Mouse (Mus musculus): ENCODE data around the gene Krtap3-2. TPM values are rescaled to one million over a fixed set of nuclear protein-coding genes. Genes with fewer than 3 reads are reported as not detected.
"Not testable (repeated sequence)": the region's sequence is repeated elsewhere in the genome, so short reads cannot be mapped to it uniquely, and the experiment has no call there.

The Krtap3-2 gene
- polyA plus RNA-seq (2015; fragmentation: Nextera tagmentation; extraction: Ambion mirVana), result not detected in 2 replicates

- H3K9me3 ChIP-seq (replicated peaks), result no peaks in the 10 kb centered on the region
- no peaks in the 10 kb centered on the region for H3K36me3 ChIP-seq (ENCODE audit: poor library complexity, severe bottlenecking)
- no peak within 1 kb of the TSS for H3K9ac ChIP-seq
- no peaks in the 10 kb centered on the region for H3K4me1 ChIP-seq
- WGBS, result 93% methylated on average over 2 of the region's 2 CpGs
- H3K4me2 ChIP-seq, result no peak within 1 kb of the TSS
- no peak within 1 kb of the TSS for H3K27ac ChIP-seq
- no peak within 1 kb of the TSS for H3K4me3 ChIP-seq
- 0 out of 2 replicates have a peak, but pooled peaks cover 7% of the 10 kb centered on the region for H3K27me3 ChIP-seq
- ATAC-seq, result no peak
These were observed at the start of gene Krtap3-2 for GRCm38 (mm10) chr11:99556753-99557152. Krtap3-2 (minus strand) TSS chr11:99556853.

- H3K9me3 ChIP-seq (replicated peaks); H3K4me1 ChIP-seq; H3K27me3 ChIP-seq; H3K4me3 ChIP-seq; ATAC-seq; H3K27ac ChIP-seq; H3K9ac ChIP-seq; H3K36me3 ChIP-seq (ENCODE audit: poor library complexity, severe bottlenecking); H3K4me2 ChIP-seq: not testable (repeated sequence)
- 71% methylated on average over 1 of the region's 1 CpGs for WGBS
These were observed 46.6 kb upstream of the Krtap3-2 start, which contains the start of gene Gm11938 for GRCm38 (mm10) chr11:99603208-99603607. Gm11938 (minus strand) TSS chr11:99603308.

- not testable (repeated sequence) for ATAC-seq; H3K9ac ChIP-seq; H3K9me3 ChIP-seq (replicated peaks); H3K27me3 ChIP-seq; H3K36me3 ChIP-seq (ENCODE audit: poor library complexity, severe bottlenecking); H3K4me3 ChIP-seq; H3K27ac ChIP-seq; H3K4me1 ChIP-seq; H3K4me2 ChIP-seq
- 76% methylated on average over 6 of the region's 6 CpGs for WGBS
These were observed 41.1 kb upstream of the Krtap3-2 start, which contains the start of gene Krtap9-3 for GRCm38 (mm10) chr11:99597742-99598141. Krtap9-3 (minus strand) TSS chr11:99598105.

- H3K27ac ChIP-seq, result no peak within 1 kb of the TSS
- no peaks in the 10 kb centered on the region for H3K4me1 ChIP-seq
- no peak within 1 kb of the TSS for H3K9ac ChIP-seq
- H3K4me2 ChIP-seq, result no peak within 1 kb of the TSS
- H3K4me3 ChIP-seq, result no peak within 1 kb of the TSS
- no peaks in the 10 kb centered on the region for H3K27me3 ChIP-seq
- no peaks in the 10 kb centered on the region for H3K9me3 ChIP-seq (replicated peaks)
- WGBS, result 90% methylated on average over 6 of the region's 6 CpGs
- ATAC-seq, result no peak
- H3K36me3 ChIP-seq (ENCODE audit: poor library complexity, severe bottlenecking), result no peaks in the 10 kb centered on the region
These were observed 34.3 kb upstream of the Krtap3-2 start, which contains the start of gene Krtap1-3 for GRCm38 (mm10) chr11:99590981-99591380. Krtap1-3 (minus strand) TSS chr11:99591339.

- no peaks in the 10 kb centered on the region for H3K27me3 ChIP-seq
- no peak overlapping the region for H3K4me2 ChIP-seq
- 85% methylated on average over 7 of the region's 7 CpGs for whole genome bisulfite sequencing
- H3K9ac ChIP-seq, result no peak overlapping the region
- H3K27ac ChIP-seq, result no peak overlapping the region
- H3K36me3 ChIP-seq (ENCODE audit: poor library complexity, severe bottlenecking), result no peaks in the 10 kb centered on the region
- no peaks in the 10 kb centered on the region for H3K9me3 ChIP-seq (replicated peaks)
- H3K4me3 ChIP-seq, result no peak overlapping the region
- no peaks in the 10 kb centered on the region for H3K4me1 ChIP-seq
- ATAC-seq, result no peak
These were observed 28.4 kb upstream of the Krtap3-2 start for GRCm38 (mm10) chr11:99585096-99585495.

- H3K9ac ChIP-seq, result no peak within 1 kb of the TSS
- H3K4me3 ChIP-seq, result no peak within 1 kb of the TSS
- no peak within 1 kb of the TSS for H3K27ac ChIP-seq
- 93% methylated on average over 5 of the region's 5 CpGs for WGBS
- H3K36me3 ChIP-seq (ENCODE audit: poor library complexity, severe bottlenecking), result no peaks in the 10 kb centered on the region
- H3K9me3 ChIP-seq (replicated peaks), result no peaks in the 10 kb centered on the region
- no peak within 1 kb of the TSS for H3K4me2 ChIP-seq
- no peaks in the 10 kb centered on the region for H3K27me3 ChIP-seq
- no peak for ATAC-seq
- H3K4me1 ChIP-seq, result no peaks in the 10 kb centered on the region
These were observed 26.6 kb upstream of the Krtap3-2 start, which contains the start of gene Krtap1-4 for GRCm38 (mm10) chr11:99583245-99583704. Krtap1-4 (minus strand) TSS chr11:99583654.

GRCm38 (mm10) chr11:99581564-99581963 is 24.9 kb upstream of the Krtap3-2 start:
- H3K9ac ChIP-seq, result no peak overlapping the region
- no peaks in the 10 kb centered on the region for H3K27me3 ChIP-seq
- H3K4me2 ChIP-seq, result no peak overlapping the region
- H3K4me1 ChIP-seq, result no peaks in the 10 kb centered on the region
- no peaks in the 10 kb centered on the region for H3K9me3 ChIP-seq (replicated peaks)
- 80% methylated on average over 6 of the region's 6 CpGs for WGBS
- no peak overlapping the region for H3K27ac ChIP-seq
- no peaks in the 10 kb centered on the region for H3K36me3 ChIP-seq (ENCODE audit: poor library complexity, severe bottlenecking)
- H3K4me3 ChIP-seq, result no peak overlapping the region
- ATAC-seq, result no peak

GRCm38 (mm10) chr11:99581051-99581450 is 24.4 kb upstream of the Krtap3-2 start:
- H3K36me3 ChIP-seq (ENCODE audit: poor library complexity, severe bottlenecking), result no peaks in the 10 kb centered on the region
- no peak overlapping the region for H3K27ac ChIP-seq
- no peak overlapping the region for H3K4me2 ChIP-seq
- H3K4me1 ChIP-seq, result no peaks in the 10 kb centered on the region
- no peaks in the 10 kb centered on the region for H3K27me3 ChIP-seq
- WGBS, result 88% methylated on average over 5 of the region's 5 CpGs
- no peak for ATAC-seq
- H3K4me3 ChIP-seq, result no peak overlapping the region
- no peak overlapping the region for H3K9ac ChIP-seq
- no peaks in the 10 kb centered on the region for H3K9me3 ChIP-seq (replicated peaks)

GRCm38 (mm10) chr11:99580636-99581035 is 24.0 kb upstream of the Krtap3-2 start, which contains the start of gene Krtap1-5:
Krtap1-5 (minus strand) TSS chr11:99581016.
- Histone ChIP-seq H3K27ac (no peak within 1 kb of the TSS), H3K9ac (no peak within 1 kb of the TSS), H3K9me3 (replicated peaks) (no peaks in the 10 kb centered on the region), H3K4me3 (no peak within 1 kb of the TSS), H3K36me3 (ENCODE audit: poor library complexity, severe bottlenecking) (no peaks in the 10 kb centered on the region), H3K4me2 (no peak within 1 kb of the TSS), H3K27me3 (no peaks in the 10 kb centered on the region), H3K4me1 (no peaks in the 10 kb centered on the region)
- no peak for ATAC-seq
- WGBS, result 89% methylated on average over 6 of the region's 6 CpGs

- peak overlapping the region; percentile 51 for H3K4me2 ChIP-seq
- H3K4me3 ChIP-seq, result peak overlapping the region; percentile 21; the same call in 1 of the 2 replicates
- H3K36me3 ChIP-seq (ENCODE audit: poor library complexity, severe bottlenecking), result no peaks in the 10 kb centered on the region
- no peak overlapping the region for H3K27ac ChIP-seq
- peak overlapping the region; percentile 53 for H3K9ac ChIP-seq
- peak; percentile 83 for ATAC-seq
- H3K27me3 ChIP-seq, result no peaks in the 10 kb centered on the region
- no peaks in the 10 kb centered on the region for H3K9me3 ChIP-seq (replicated peaks)
- no peaks in the 10 kb centered on the region for H3K4me1 ChIP-seq
- 3% methylated on average over 7 of the region's 7 CpGs for WGBS
These were observed 17.5 kb upstream of the Krtap3-2 start for GRCm38 (mm10) chr11:99574106-99574505.

- Histone ChIP-seq H3K27ac (no peak overlapping the region), H3K9me3 (replicated peaks) (no peaks in the 10 kb centered on the region), H3K9ac (no peak overlapping the region), H3K4me1 (no peaks in the 10 kb centered on the region), H3K36me3 (ENCODE audit: poor library complexity, severe bottlenecking) (no peaks in the 10 kb centered on the region), H3K4me2 (no peak overlapping the region), H3K4me3 (no peak overlapping the region), H3K27me3 (no peaks in the 10 kb centered on the region)
- 23% methylated on average over 4 of the region's 4 CpGs for WGBS
- no peak for ATAC-seq
These were observed 16.5 kb upstream of the Krtap3-2 start for GRCm38 (mm10) chr11:99573164-99573563.

- Histone ChIP-seq H3K4me1 (no peaks in the 10 kb centered on the region), H3K27ac (no peak within 1 kb of the TSS), H3K9ac (no peak within 1 kb of the TSS), H3K4me3 (no peak within 1 kb of the TSS), H3K27me3 (no peaks in the 10 kb centered on the region), H3K9me3 (replicated peaks) (no peaks in the 10 kb centered on the region), H3K36me3 (ENCODE audit: poor library complexity, severe bottlenecking) (no peaks in the 10 kb centered on the region), H3K4me2 (no peak within 1 kb of the TSS)
- no peak for ATAC-seq
- WGBS, result 94% methylated on average over 7 of the region's 7 CpGs
These were observed 9.9 kb upstream of the Krtap3-2 start, which contains the start of gene Krtap3-1 for GRCm38 (mm10) chr11:99566530-99566929. Krtap3-1 (minus strand) TSS chr11:99566630.

- Histone ChIP-seq H3K9ac (no peak overlapping the region), H3K9me3 (replicated peaks) (no peaks in the 10 kb centered on the region), H3K4me2 (no peak overlapping the region), H3K4me3 (no peak overlapping the region), H3K36me3 (ENCODE audit: poor library complexity, severe bottlenecking) (no peaks in the 10 kb centered on the region), H3K4me1 (no peaks in the 10 kb centered on the region), H3K27me3 (no peaks in the 10 kb centered on the region), H3K27ac (no peak overlapping the region)
- ATAC-seq, result no peak
- 86% methylated on average over 6 of the region's 6 CpGs for WGBS
These were observed 5.9 kb upstream of the Krtap3-2 start for GRCm38 (mm10) chr11:99562580-99562979.
